Mouse (Mus musculus): ENCODE measurements around the gene Magee2.
"Not testable (repeated sequence)": the region's sequence is repeated elsewhere in the genome, so short reads cannot be mapped to it uniquely, and the experiment has no call there.

Magee2 gene

GRCm38 (mm10) chrX:104856751-104857341 lies at the start of gene Magee2:
Gene Magee2, minus strand, starts transcription at chrX:104857267.
- peak; percentile 45 for DNase-seq (ENCODE audit: low read depth)

GRCm38 (mm10) chrX:104853610-104854009 lies 3.5 kb downstream of the Magee2 start:
- DNase-seq (ENCODE audit: low read depth) = no peak

GRCm38 (mm10) chrX:104817583-104817982 lies 39.5 kb downstream of the Magee2 start:
- DNase-seq (ENCODE audit: low read depth) = not testable (repeated sequence)

GRCm38 (mm10) chrX:104816987-104817386 lies 40.1 kb downstream of the Magee2 start:
- DNase-seq (ENCODE audit: low read depth) = not testable (repeated sequence)

- DNase-seq (ENCODE audit: low read depth) = not testable (repeated sequence)
These were observed 43.4 kb downstream of the Magee2 start for GRCm38 (mm10) chrX:104813704-104814103.
